Mouse (Mus musculus): ENCODE measurements around the gene Blmh.
A peak's percentile ranks its signal among the peaks of the same experiment; 100 is the strongest.

- TF ChIP-seq ZC3H11A (IDR thresholded peaks at IDR 0.05; ENCODE audit: low read depth, low read length) (peak; percentile 49; the same call in 1 of the 2 replicates), RAD21 (IDR thresholded peaks at IDR 0.05; ENCODE audit: low read depth, low read length) (peak; percentile 87), CTCF (IDR thresholded peaks at IDR 0.05 in 2 of 3, conservative IDR thresholded peaks at IDR 0.05 in 1 of 3; ENCODE audit: control insufficient read depth in 1 of 3, insufficient read depth in 1 of 3, low read depth in 2 of 3, low read length in 3 of 3, poor library complexity in 1 of 3, severe bottlenecking in 1 of 3) (peak; percentile 48 to 85 (median 69)), USF2 (IDR thresholded peaks at IDR 0.05; ENCODE audit: borderline replicate concordance in 1 of 2, insufficient read depth in 1 of 2, low read depth in 1 of 2, low read length in 2 of 2) (no peak), HCFC1 (IDR thresholded peaks at IDR 0.05; ENCODE audit: low read depth, low read length) (no peak), NELFE (IDR thresholded peaks at IDR 0.05; ENCODE audit: low read depth, low read length) (no peak), ZMIZ1 (IDR thresholded peaks at IDR 0.05; ENCODE audit: low read depth, low read length) (no peak), USF1 (IDR thresholded peaks at IDR 0.05; ENCODE audit: low read depth, low read length) (no peak), ELF1 (IDR thresholded peaks at IDR 0.05; ENCODE audit: low read depth, low read length) (no peak), TBP (IDR thresholded peaks at IDR 0.05; ENCODE audit: low read depth, low read length) (no peak), POLR2A (IDR thresholded peaks at IDR 0.05; ENCODE audit: control insufficient read depth in 1 of 2, insufficient read depth in 1 of 2, low read depth in 1 of 2, low read length in 2 of 2, poor library complexity in 1 of 2) (no peak)
Measured at GRCm38 (mm10) chr11:76894240-76894639, 30.4 kb upstream of the Blmh start.
